Mouse (Mus musculus): Measurements from ENCODE around the gene Hist1h2bl. TPM values are rescaled to one million over a fixed set of nuclear protein-coding genes. Genes with fewer than 3 reads are reported as not detected.

Hist1h2bl gene
- polyA plus RNA-seq, 1 experiment from 2014 or later = 2.1 TPM

DNA sequence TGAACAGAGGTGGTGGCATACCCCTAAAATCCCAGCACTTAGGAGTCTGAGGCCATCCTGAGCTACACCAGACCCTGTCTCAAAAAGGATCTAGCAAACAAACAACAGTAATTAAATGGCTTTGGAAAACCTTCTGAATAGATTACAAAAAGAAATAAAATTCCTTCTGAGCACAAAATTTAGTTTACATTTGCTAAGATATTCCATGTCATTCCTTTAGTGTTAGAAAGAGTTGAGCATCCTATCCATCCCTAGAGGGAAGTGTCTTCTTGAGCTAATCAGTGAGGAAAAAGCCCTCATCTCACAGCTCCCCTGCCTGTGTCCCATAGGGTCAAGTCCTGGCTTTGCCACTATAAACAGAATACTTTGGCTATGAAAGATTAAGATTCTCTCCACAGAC lies 18.1 kb downstream of the Hist1h2bl start, which contains the start of gene Olfr1359:
Olfr1359 (plus strand) TSS at position 301 of the 400 bp plus-strand sequence.
- Histone ChIP-seq H3K9me3 (replicated peaks; ENCODE audit: low read length) (no peaks in the 10 kb centered on the region), H3K4me2 (ENCODE audit: low read length) (no peak within 1 kb of the TSS), H3K9ac (ENCODE audit: low read depth, low read length) (no peak within 1 kb of the TSS), H3K27ac (no peak within 1 kb of the TSS), H3K27me3 (ENCODE audit: insufficient read depth, low read length) (no peaks in the 10 kb centered on the region), H3K4me3 (replicated peaks; ENCODE audit: low read depth, low read length) (no peak within 1 kb of the TSS), H3K36me3 (ENCODE audit: insufficient read depth, low read length) (no peaks in the 10 kb centered on the region), H3K4me1 (replicated peaks; ENCODE audit: insufficient read depth, low read length) (no peaks in the 10 kb centered on the region)
- no peak for TF ChIP-seq CTCF (IDR thresholded peaks at IDR 0.05; ENCODE audit: low read depth)
- DNase-seq (ENCODE audit: low spot score) (no peak), ATAC-seq (replicated peaks; ENCODE audit: low FRiP score, low read depth) (no peak)

GRCm38 (mm10) chr13:21677305-21677704 lies 38.6 kb downstream of the Hist1h2bl start, which contains the start of gene Olfr1360:
Olfr1360 (minus strand) TSS chr13:21677405.
- Histone ChIP-seq H3K9me3 (replicated peaks; ENCODE audit: low read length) (no peaks in the 10 kb centered on the region), H3K36me3 (ENCODE audit: insufficient read depth, low read length) (no peaks in the 10 kb centered on the region), H3K27ac (no peak within 1 kb of the TSS), H3K27me3 (ENCODE audit: insufficient read depth, low read length) (no peaks in the 10 kb centered on the region), H3K4me3 (replicated peaks; ENCODE audit: low read depth, low read length) (no peak within 1 kb of the TSS), H3K9ac (ENCODE audit: low read depth, low read length) (no peak within 1 kb of the TSS), H3K4me1 (replicated peaks; ENCODE audit: insufficient read depth, low read length) (no peaks in the 10 kb centered on the region), H3K4me2 (ENCODE audit: low read length) (no peak within 1 kb of the TSS)
- ATAC-seq (replicated peaks; ENCODE audit: low FRiP score, low read depth) (no peak), DNase-seq (ENCODE audit: low spot score) (no peak)
- WGBS = 86% methylated on average over 2 of the region's 2 CpGs
- TF ChIP-seq CTCF (IDR thresholded peaks at IDR 0.05; ENCODE audit: low read depth) = no peak

Small RNA genes lying within 50 kb of the gene (microRNA-seq; reads per million reads assigned to microRNA genes)
- gene Gm44357 (not detected), gene Gm44367 (not detected), gene Gm44454 (not detected)

Other genes with a start within 250 kb of the Hist1h2bl start
- gene Nkapl, start 247.6 kb downstream of the Hist1h2bl start, polyA plus RNA-seq (2015; fragmentation: Nextera tagmentation; extraction: Ambion mirVana) = 3.4 and 3.7 TPM in 2 replicates
- gene Zkscan4, start 237.2 kb downstream of the Hist1h2bl start, polyA plus RNA-seq (2015; fragmentation: Nextera tagmentation; extraction: Ambion mirVana) = 4.0 and 4.3 TPM in 2 replicates
- gene Gm10065, start 236.7 kb downstream of the Hist1h2bl start, polyA plus RNA-seq (2015; fragmentation: Nextera tagmentation; extraction: Ambion mirVana) = not detected in 2 replicates
- gene AK157302, start 220.9 kb downstream of the Hist1h2bl start, polyA plus RNA-seq (2015; fragmentation: Nextera tagmentation; extraction: Ambion mirVana) = 0.43 TPM in 2 replicates
- 13.3 and 18.1 TPM in 2 replicates for gene Gm11273, start 214.7 kb downstream of the Hist1h2bl start, polyA plus RNA-seq (2015; fragmentation: Nextera tagmentation; extraction: Ambion mirVana)
- 4.6 and 5.0 TPM in 2 replicates for gene Zkscan8, start 185.0 kb downstream of the Hist1h2bl start, polyA plus RNA-seq (2015; fragmentation: Nextera tagmentation; extraction: Ambion mirVana)
- gene Olfr1366, start 173.3 kb downstream of the Hist1h2bl start, polyA plus RNA-seq (2015; fragmentation: Nextera tagmentation; extraction: Ambion mirVana) = 0.11 and 0.13 TPM in 2 replicates
- gene Olfr1535, start 156.2 kb downstream of the Hist1h2bl start, polyA plus RNA-seq (2015; fragmentation: Nextera tagmentation; extraction: Ambion mirVana) = not detected in 2 replicates
- gene Olfr1364, start 134.4 kb downstream of the Hist1h2bl start, polyA plus RNA-seq (2015; fragmentation: Nextera tagmentation; extraction: Ambion mirVana) = not detected in 2 replicates
- not detected in 2 replicates for gene Olfr1362, start 102.1 kb downstream of the Hist1h2bl start, polyA plus RNA-seq (2015; fragmentation: Nextera tagmentation; extraction: Ambion mirVana)
- not detected in 2 replicates for gene Olfr11, start 73.6 kb downstream of the Hist1h2bl start, polyA plus RNA-seq (2015; fragmentation: Nextera tagmentation; extraction: Ambion mirVana)
- gene Olfr1361, start 52.8 kb downstream of the Hist1h2bl start, polyA plus RNA-seq (2015; fragmentation: Nextera tagmentation; extraction: Ambion mirVana) = not detected in 2 replicates
- not detected in 2 replicates for gene Olfr1360, start 38.7 kb downstream of the Hist1h2bl start, polyA plus RNA-seq (2015; fragmentation: Nextera tagmentation; extraction: Ambion mirVana)
- gene Olfr1359, start 18.0 kb downstream of the Hist1h2bl start, polyA plus RNA-seq (2015; fragmentation: Nextera tagmentation; extraction: Ambion mirVana) = not detected in 2 replicates
- gene Hist1h2ai, start 279 bp upstream of the Hist1h2bl start, polyA plus RNA-seq (2015; fragmentation: Nextera tagmentation; extraction: Ambion mirVana) = 21.2 and 27.1 TPM in 2 replicates
- 5.6 and 7.2 TPM in 2 replicates for gene Hist1h3h, start 1.5 kb upstream of the Hist1h2bl start, polyA plus RNA-seq (2015; fragmentation: Nextera tagmentation; extraction: Ambion mirVana)
- gene Hist1h2bm, start 5.9 kb upstream of the Hist1h2bl start, polyA plus RNA-seq (2015; fragmentation: Nextera tagmentation; extraction: Ambion mirVana) = 2.1 and 2.4 TPM in 2 replicates
- 0.34 and 0.65 TPM in 2 replicates for gene Hist1h4j, start 18.9 kb upstream of the Hist1h2bl start, polyA plus RNA-seq (2015; fragmentation: Nextera tagmentation; extraction: Ambion mirVana)
- 2.0 and 3.0 TPM in 2 replicates for gene Hist1h4k, start 34.4 kb upstream of the Hist1h2bl start, polyA plus RNA-seq (2015; fragmentation: Nextera tagmentation; extraction: Ambion mirVana)
- 18.1 and 21.5 TPM in 2 replicates for gene Hist1h2ak, start 37.7 kb upstream of the Hist1h2bl start, polyA plus RNA-seq (2015; fragmentation: Nextera tagmentation; extraction: Ambion mirVana)
- gene Hist1h2bn, start 38.0 kb upstream of the Hist1h2bl start, polyA plus RNA-seq (2015; fragmentation: Nextera tagmentation; extraction: Ambion mirVana) = 1.8 and 4.6 TPM in 2 replicates
- 13.2 and 13.8 TPM in 2 replicates for gene Hist1h1b, start 64.5 kb upstream of the Hist1h2bl start, polyA plus RNA-seq (2015; fragmentation: Nextera tagmentation; extraction: Ambion mirVana)
- gene Hist1h3i, start 67.2 kb upstream of the Hist1h2bl start, polyA plus RNA-seq (2015; fragmentation: Nextera tagmentation; extraction: Ambion mirVana) = 66.0 and 72.0 TPM in 2 replicates
- gene Hist1h2an, start 71.1 kb upstream of the Hist1h2bl start, polyA plus RNA-seq (2015; fragmentation: Nextera tagmentation; extraction: Ambion mirVana) = 4.6 TPM in 1 of 2 replicates, not detected in the other
- gene Hist1h2bp, start 71.3 kb upstream of the Hist1h2bl start, polyA plus RNA-seq (2015; fragmentation: Nextera tagmentation; extraction: Ambion mirVana) = 0.71 and 1.5 TPM in 2 replicates
- gene Hist1h2bq, start 94.1 kb upstream of the Hist1h2bl start, polyA plus RNA-seq (2015; fragmentation: Nextera tagmentation; extraction: Ambion mirVana) = 12.2 and 13.7 TPM in 2 replicates
- gene Hist1h2ao, start 94.3 kb upstream of the Hist1h2bl start, polyA plus RNA-seq (2015; fragmentation: Nextera tagmentation; extraction: Ambion mirVana) = not detected in 2 replicates
- not detected in 2 replicates for gene Hist1h4m, start 95.6 kb upstream of the Hist1h2bl start, polyA plus RNA-seq (2015; fragmentation: Nextera tagmentation; extraction: Ambion mirVana)
- gene Hist1h4n, start 116.1 kb upstream of the Hist1h2bl start, polyA plus RNA-seq (2015; fragmentation: Nextera tagmentation; extraction: Ambion mirVana) = 6.0 and 6.3 TPM in 2 replicates
- 2,281 and 2,496 TPM in 2 replicates for gene Hist1h2ap, start 117.4 kb upstream of the Hist1h2bl start, polyA plus RNA-seq (2015; fragmentation: Nextera tagmentation; extraction: Ambion mirVana)
- gene Hist1h2br, start 117.6 kb upstream of the Hist1h2bl start, polyA plus RNA-seq (2015; fragmentation: Nextera tagmentation; extraction: Ambion mirVana) = 13.2 TPM in 2 replicates
- gene Zfp184, start 229.0 kb upstream of the Hist1h2bl start, polyA plus RNA-seq (2015; fragmentation: Nextera tagmentation; extraction: Ambion mirVana) = 8.5 and 9.6 TPM in 2 replicates

All from kidney, postnatal 0 days (tissue).